Mouse (Mus musculus) C2C12 (cell line): ENCODE measurements around the gene Nrcam.

Experiments
- CEBPB ChIP-seq: IDR thresholded peaks from one replicate; pipeline ENCODE4 v1.6.1; 2011; ENCODE audit warnings: low read depth, mild to moderate bottlenecking, control low read depth, moderate library complexity
- CTCF ChIP-seq: IDR thresholded peaks from one replicate; pipeline ENCODE4 v1.5.1; 2011; ENCODE audit not compliant: control insufficient read depth, insufficient read depth, insufficient read length
- MAX ChIP-seq: IDR thresholded peaks from one replicate; pipeline ENCODE4 v1.6.1; 2011; ENCODE audit warnings: mild to moderate bottlenecking, control low read depth
- MYOG ChIP-seq: IDR thresholded peaks from one replicate; pipeline ENCODE4 v1.6.1; 2011; ENCODE audit not compliant: control insufficient read depth, insufficient read length; ENCODE audit errors: extremely low read depth
- USF1 ChIP-seq: IDR thresholded peaks from one replicate; pipeline ENCODE4 v1.6.1; 2011; ENCODE audit warnings: low read depth, mild to moderate bottlenecking, control low read depth, moderate library complexity

- TF ChIP-seq USF1: no peak
- no peak for TF ChIP-seq CTCF
- TF ChIP-seq MAX: no peak
- no peak for TF ChIP-seq MYOG
- no peak for TF ChIP-seq CEBPB
These were observed 196.2 kb downstream of the Nrcam start for GRCm38 (mm10) chr12:44524621-44525565.
